Mouse (Mus musculus): ENCODE measurements around the gene Fastk. TPM values are rescaled to one million over a fixed set of nuclear protein-coding genes. Genes with fewer than 3 reads are reported as not detected.
"Not testable (repeated sequence)": the region's sequence is repeated elsewhere in the genome, so short reads cannot be mapped to it uniquely, and the experiment has no call there.

Fastk gene
- polyA plus RNA-seq, 1 experiment from 2014 or later, result 158 TPM

- H3K27ac ChIP-seq (ENCODE audit: low read depth, low read length), result no peak overlapping the region
- H3K9me3 ChIP-seq (replicated peaks; ENCODE audit: control insufficient read depth, low read length), result no peaks in the 10 kb centered on the region
- H3K9ac ChIP-seq (ENCODE audit: low read depth, low read length), result no peak overlapping the region
- H3K4me2 ChIP-seq, result no peak overlapping the region
- no peaks in the 10 kb centered on the region for H3K4me1 ChIP-seq (ENCODE audit: control insufficient read depth, insufficient read depth, low read length)
- 61% methylated on average over 3 of the region's 3 CpGs for WGBS (ENCODE audit: insufficient replicate concordance)
- ATAC-seq (replicated peaks; ENCODE audit: insufficient number of reproducible peaks, low FRiP score, low TSS enrichment), result no peak
- peaks cover 6% of the 10 kb centered on the region for H3K36me3 ChIP-seq (ENCODE audit: control insufficient read depth, insufficient read depth, low read length)
- H3K27me3 ChIP-seq (ENCODE audit: control insufficient read depth, insufficient read depth, low read length), result no peaks in the 10 kb centered on the region
- no peak overlapping the region for H3K4me3 ChIP-seq (ENCODE audit: low read depth, low read length)
Measured at GRCm38 (mm10) chr5:24405389-24405876, 39.7 kb downstream of the Fastk start.

GRCm38 (mm10) chr5:24404594-24405360 lies 40.3 kb downstream of the Fastk start:
- Histone ChIP-seq H3K9ac (ENCODE audit: low read depth, low read length) (no peak overlapping the region), H3K27me3 (ENCODE audit: control insufficient read depth, insufficient read depth, low read length) (no peaks in the 10 kb centered on the region), H3K9me3 (replicated peaks; ENCODE audit: control insufficient read depth, low read length) (no peaks in the 10 kb centered on the region), H3K36me3 (ENCODE audit: control insufficient read depth, insufficient read depth, low read length) (peaks cover 6% of the 10 kb centered on the region), H3K4me1 (ENCODE audit: control insufficient read depth, insufficient read depth, low read length) (no peaks in the 10 kb centered on the region), H3K27ac (ENCODE audit: low read depth, low read length) (no peak overlapping the region), H3K4me3 (ENCODE audit: low read depth, low read length) (no peak overlapping the region), H3K4me2 (no peak overlapping the region)
- 74% methylated on average over 6 of the region's 6 CpGs for WGBS (ENCODE audit: insufficient replicate concordance)
- no peak for ATAC-seq (replicated peaks; ENCODE audit: insufficient number of reproducible peaks, low FRiP score, low TSS enrichment)

- no peaks in the 10 kb centered on the region for H3K4me1 ChIP-seq (ENCODE audit: control insufficient read depth, insufficient read depth, low read length)
- H3K36me3 ChIP-seq (ENCODE audit: control insufficient read depth, insufficient read depth, low read length), result peaks cover 6% of the 10 kb centered on the region
- no peaks in the 10 kb centered on the region for H3K9me3 ChIP-seq (replicated peaks; ENCODE audit: control insufficient read depth, low read length)
- H3K4me2 ChIP-seq, result no peak overlapping the region
- ATAC-seq (replicated peaks; ENCODE audit: insufficient number of reproducible peaks, low FRiP score, low TSS enrichment), result no peak
- H3K4me3 ChIP-seq (ENCODE audit: low read depth, low read length), result no peak overlapping the region
- no peak overlapping the region for H3K9ac ChIP-seq (ENCODE audit: low read depth, low read length)
- H3K27ac ChIP-seq (ENCODE audit: low read depth, low read length), result no peak overlapping the region
- H3K27me3 ChIP-seq (ENCODE audit: control insufficient read depth, insufficient read depth, low read length), result no peaks in the 10 kb centered on the region
- WGBS (ENCODE audit: insufficient replicate concordance), result 80% methylated on average over 9 of the region's 9 CpGs
Measured at GRCm38 (mm10) chr5:24401969-24402368, 43.1 kb downstream of the Fastk start.

- 91% methylated on average over 5 of the region's 5 CpGs for WGBS (ENCODE audit: insufficient replicate concordance)
- Histone ChIP-seq H3K4me1 (ENCODE audit: control insufficient read depth, insufficient read depth, low read length) (no peaks in the 10 kb centered on the region), H3K9ac (ENCODE audit: low read depth, low read length) (no peak overlapping the region), H3K27me3 (ENCODE audit: control insufficient read depth, insufficient read depth, low read length) (no peaks in the 10 kb centered on the region), H3K4me2 (no peak overlapping the region), H3K4me3 (ENCODE audit: low read depth, low read length) (no peak overlapping the region), H3K9me3 (replicated peaks; ENCODE audit: control insufficient read depth, low read length) (no peaks in the 10 kb centered on the region), H3K36me3 (ENCODE audit: control insufficient read depth, insufficient read depth, low read length) (peaks cover 2% of the 10 kb centered on the region), H3K27ac (ENCODE audit: low read depth, low read length) (no peak overlapping the region)
- ATAC-seq (replicated peaks; ENCODE audit: insufficient number of reproducible peaks, low FRiP score, low TSS enrichment), result no peak
Measured at GRCm38 (mm10) chr5:24400911-24401605, 44.0 kb downstream of the Fastk start.

GRCm38 (mm10) chr5:24400362-24400761 lies 44.7 kb downstream of the Fastk start:
- Histone ChIP-seq H3K4me1 (ENCODE audit: control insufficient read depth, insufficient read depth, low read length) (no peaks in the 10 kb centered on the region), H3K9me3 (replicated peaks; ENCODE audit: control insufficient read depth, low read length) (no peaks in the 10 kb centered on the region), H3K27me3 (ENCODE audit: control insufficient read depth, insufficient read depth, low read length) (no peaks in the 10 kb centered on the region), H3K9ac (ENCODE audit: low read depth, low read length) (no peak overlapping the region), H3K4me2 (no peak overlapping the region), H3K36me3 (ENCODE audit: control insufficient read depth, insufficient read depth, low read length) (no peaks in the 10 kb centered on the region; the same call in 1 of the 2 replicates), H3K27ac (ENCODE audit: low read depth, low read length) (no peak overlapping the region), H3K4me3 (ENCODE audit: low read depth, low read length) (no peak overlapping the region)
- no peak for ATAC-seq (replicated peaks; ENCODE audit: insufficient number of reproducible peaks, low FRiP score, low TSS enrichment)
- WGBS (ENCODE audit: insufficient replicate concordance), result 87% methylated on average over 11 of the region's 11 CpGs

GRCm38 (mm10) chr5:24399686-24400085 lies 45.4 kb downstream of the Fastk start:
- no peaks in the 10 kb centered on the region for H3K9me3 ChIP-seq (replicated peaks; ENCODE audit: control insufficient read depth, low read length)
- no peaks in the 10 kb centered on the region for H3K27me3 ChIP-seq (ENCODE audit: control insufficient read depth, insufficient read depth, low read length)
- 76% methylated on average over 10 of the region's 10 CpGs for WGBS (ENCODE audit: insufficient replicate concordance)
- no peak overlapping the region for H3K4me3 ChIP-seq (ENCODE audit: low read depth, low read length)
- no peak overlapping the region for H3K9ac ChIP-seq (ENCODE audit: low read depth, low read length)
- H3K36me3 ChIP-seq (ENCODE audit: control insufficient read depth, insufficient read depth, low read length), result no peaks in the 10 kb centered on the region; the same call in 1 of the 2 replicates
- no peak for ATAC-seq (replicated peaks; ENCODE audit: insufficient number of reproducible peaks, low FRiP score, low TSS enrichment)
- H3K27ac ChIP-seq (ENCODE audit: low read depth, low read length), result no peak overlapping the region
- no peak overlapping the region for H3K4me2 ChIP-seq
- no peaks in the 10 kb centered on the region for H3K4me1 ChIP-seq (ENCODE audit: control insufficient read depth, insufficient read depth, low read length)

- not testable (repeated sequence) for H3K36me3 ChIP-seq (ENCODE audit: control insufficient read depth, insufficient read depth, low read length); H3K9ac ChIP-seq (ENCODE audit: low read depth, low read length); H3K27me3 ChIP-seq (ENCODE audit: control insufficient read depth, insufficient read depth, low read length); H3K4me2 ChIP-seq; H3K27ac ChIP-seq (ENCODE audit: low read depth, low read length); ATAC-seq (replicated peaks; ENCODE audit: insufficient number of reproducible peaks, low FRiP score, low TSS enrichment); H3K9me3 ChIP-seq (replicated peaks; ENCODE audit: control insufficient read depth, low read length); H3K4me3 ChIP-seq (ENCODE audit: low read depth, low read length); H3K4me1 ChIP-seq (ENCODE audit: control insufficient read depth, insufficient read depth, low read length)
- 90% methylated on average over 6 of the region's 6 CpGs for WGBS (ENCODE audit: insufficient replicate concordance)
Measured at GRCm38 (mm10) chr5:24396254-24396653, 48.8 kb downstream of the Fastk start.

- H3K27me3 ChIP-seq (ENCODE audit: control insufficient read depth, insufficient read depth, low read length), result no peaks in the 10 kb centered on the region
- H3K9ac ChIP-seq (ENCODE audit: low read depth, low read length), result peak overlapping the region; percentile 77
- peak overlapping the region; percentile 85 for H3K27ac ChIP-seq (ENCODE audit: low read depth, low read length)
- H3K9me3 ChIP-seq (replicated peaks; ENCODE audit: control insufficient read depth, low read length), result no peaks in the 10 kb centered on the region
- H3K4me3 ChIP-seq (ENCODE audit: low read depth, low read length), result peak overlapping the region; percentile 70
- H3K4me1 ChIP-seq (ENCODE audit: control insufficient read depth, insufficient read depth, low read length), result peaks cover 4% of the 10 kb centered on the region
- H3K36me3 ChIP-seq (ENCODE audit: control insufficient read depth, insufficient read depth, low read length), result no peaks in the 10 kb centered on the region
- 1% methylated on average over 36 of the region's 36 CpGs for WGBS (ENCODE audit: insufficient replicate concordance)
- H3K4me2 ChIP-seq, result peak overlapping the region; percentile 61
- ATAC-seq (replicated peaks; ENCODE audit: insufficient number of reproducible peaks, low FRiP score, low TSS enrichment), result peak; percentile 96
Measured at GRCm38 (mm10) chr5:24394165-24394894, 50.8 kb downstream of the Fastk start.

All from heart, embryonic 11.5 days (tissue).